Mouse (Mus musculus) urinary bladder, postnatal 4 days (tissue): ENCODE results near the gene Efcab6.

Experiments
- DNase-seq, 2 experiments: peaks; one replicate each; pipeline ENCODE4 v3.0.0; 2021 to 2022; ENCODE audit warnings: low spot score in 2 of 2

Efcab6 gene

DNA sequence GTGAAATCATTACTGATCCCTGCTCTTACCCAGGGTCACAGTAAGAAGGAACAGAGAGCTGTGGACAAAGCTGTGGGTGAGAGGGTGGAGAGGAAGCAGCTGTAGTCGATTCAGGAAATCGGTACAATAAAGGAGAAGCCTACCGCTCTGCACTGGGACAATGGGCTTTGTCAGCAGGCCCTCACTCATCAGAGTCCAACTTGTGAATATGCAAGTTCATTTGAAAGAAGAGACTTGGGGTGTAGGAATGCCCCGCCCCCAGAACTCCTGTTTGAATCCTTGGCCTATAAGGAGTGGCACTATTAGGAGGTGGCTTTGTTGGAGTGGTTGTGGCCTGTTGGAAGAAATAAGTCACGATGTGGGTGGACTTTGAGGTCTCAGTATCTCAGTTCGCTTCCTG is 86.3 kb downstream of the Efcab6 start:
- no peak for DNase-seq

DNA sequence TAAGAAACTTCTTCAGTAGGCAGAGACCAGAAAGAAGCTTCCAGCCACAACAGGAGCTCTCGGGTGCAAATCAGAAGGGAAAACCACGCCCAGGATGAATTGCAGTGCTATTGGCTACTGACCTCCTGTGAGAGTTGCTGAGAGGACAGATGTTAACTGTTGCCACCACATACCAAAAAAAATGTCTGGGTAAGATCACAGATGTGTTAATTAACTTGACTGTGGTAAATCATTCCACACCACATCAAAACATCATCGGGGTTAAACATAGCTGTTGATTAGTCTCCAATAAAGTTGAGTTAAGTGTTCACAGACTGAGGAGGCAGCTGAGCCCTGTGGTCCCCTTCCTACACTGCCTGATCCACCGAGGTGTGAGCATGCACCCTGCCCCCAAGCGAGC is 88.1 kb downstream of the Efcab6 start:
- no peak for DNase-seq

DNA sequence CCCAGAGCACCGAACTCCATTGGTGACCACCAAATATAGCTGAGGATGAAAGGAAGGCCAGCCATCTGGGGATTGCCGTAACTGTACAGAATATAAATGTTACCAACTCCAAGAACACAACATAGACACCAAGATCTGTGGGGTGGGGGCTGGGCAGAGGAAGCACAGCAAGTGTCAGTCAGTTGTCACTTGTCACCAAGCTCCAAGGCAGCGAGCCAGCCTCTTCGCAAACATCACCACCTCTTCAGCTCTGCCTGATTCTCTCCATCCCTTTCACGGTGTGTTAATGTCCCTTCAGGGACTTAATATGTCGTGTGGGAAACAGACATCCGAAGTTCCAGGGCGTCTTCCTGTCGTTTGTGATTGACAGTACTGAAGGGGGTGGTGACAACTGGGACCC is 93.0 kb downstream of the Efcab6 start:
- DNase-seq: no peak

DNA sequence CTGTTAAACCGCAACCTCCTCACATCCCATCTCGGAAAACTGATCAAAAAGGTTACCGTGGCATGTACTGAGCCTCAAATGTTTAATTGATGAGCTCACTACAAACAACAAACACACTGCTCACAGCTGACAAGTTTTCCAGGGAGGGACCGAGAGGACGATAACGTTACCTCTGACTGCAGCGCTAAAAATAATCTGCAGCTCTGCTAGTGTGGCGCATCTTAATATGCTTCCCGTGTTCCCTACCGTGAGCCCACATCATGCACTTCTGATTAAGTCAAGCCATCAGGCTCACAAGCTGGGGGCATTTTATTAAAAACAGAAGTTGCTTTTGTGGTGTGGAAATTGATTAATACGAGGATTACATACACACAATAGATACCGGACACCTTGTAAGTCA is 97.4 kb downstream of the Efcab6 start:
- DNase-seq: no peak

DNA sequence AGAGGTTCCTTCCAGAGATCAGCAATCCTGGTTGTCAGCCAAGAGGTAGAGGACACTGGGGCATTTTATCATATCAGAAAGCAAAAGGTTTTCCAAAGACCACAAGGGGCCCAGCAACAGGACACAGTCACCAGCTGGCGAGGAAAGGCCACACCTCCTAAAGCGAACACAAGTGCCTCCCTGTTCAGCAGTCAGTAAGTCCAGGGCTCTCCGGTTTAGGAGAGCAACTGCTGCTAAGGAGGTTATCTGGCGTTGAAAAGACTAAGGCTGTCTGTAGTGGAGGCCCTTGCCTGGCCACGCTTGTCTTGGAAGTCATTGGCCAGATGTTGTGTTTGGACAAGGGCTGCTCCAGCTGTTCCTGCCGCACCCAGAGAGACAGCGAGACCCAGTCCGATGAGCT is 100.1 kb downstream of the Efcab6 start:
- no peak for DNase-seq

DNA sequence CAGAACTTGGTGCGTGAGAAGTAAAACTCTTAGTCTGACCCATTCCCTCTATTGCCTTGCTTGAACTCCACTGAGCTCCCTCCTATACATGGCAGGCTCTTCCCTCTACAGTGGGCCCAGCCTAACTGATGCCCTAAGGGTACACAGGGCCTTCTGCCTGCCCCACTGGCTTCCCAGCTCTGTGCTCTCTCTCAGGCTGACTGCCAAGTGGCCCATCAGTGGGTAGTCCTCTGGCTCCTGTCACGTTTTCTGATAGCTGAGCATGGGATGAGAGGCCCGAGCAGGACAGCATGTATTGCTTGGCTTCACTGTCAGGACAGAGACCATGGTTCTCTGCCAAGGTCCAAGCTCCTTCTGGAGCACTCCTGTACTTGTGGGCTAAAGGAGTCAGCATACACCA is 106.8 kb downstream of the Efcab6 start:
- DNase-seq: no peak

DNA sequence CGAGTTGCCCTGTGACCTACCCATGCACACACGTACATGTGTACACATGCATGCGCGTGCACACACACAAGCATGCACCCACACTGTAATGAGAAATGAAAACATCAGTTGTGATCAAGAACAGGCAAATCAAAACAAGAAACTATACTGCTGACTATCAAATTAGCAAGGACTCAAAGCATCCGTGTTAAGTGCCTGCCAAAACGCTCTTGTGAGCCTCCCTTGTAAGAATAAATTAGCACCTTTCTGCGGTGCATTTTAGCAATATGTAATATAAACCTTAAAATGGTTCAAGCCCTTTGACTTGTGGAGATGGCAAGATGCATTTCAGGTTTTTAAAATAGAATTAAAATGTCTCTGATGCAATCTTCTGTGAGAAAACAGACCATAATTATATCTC is 108.2 kb downstream of the Efcab6 start:
- no peak for DNase-seq

DNA sequence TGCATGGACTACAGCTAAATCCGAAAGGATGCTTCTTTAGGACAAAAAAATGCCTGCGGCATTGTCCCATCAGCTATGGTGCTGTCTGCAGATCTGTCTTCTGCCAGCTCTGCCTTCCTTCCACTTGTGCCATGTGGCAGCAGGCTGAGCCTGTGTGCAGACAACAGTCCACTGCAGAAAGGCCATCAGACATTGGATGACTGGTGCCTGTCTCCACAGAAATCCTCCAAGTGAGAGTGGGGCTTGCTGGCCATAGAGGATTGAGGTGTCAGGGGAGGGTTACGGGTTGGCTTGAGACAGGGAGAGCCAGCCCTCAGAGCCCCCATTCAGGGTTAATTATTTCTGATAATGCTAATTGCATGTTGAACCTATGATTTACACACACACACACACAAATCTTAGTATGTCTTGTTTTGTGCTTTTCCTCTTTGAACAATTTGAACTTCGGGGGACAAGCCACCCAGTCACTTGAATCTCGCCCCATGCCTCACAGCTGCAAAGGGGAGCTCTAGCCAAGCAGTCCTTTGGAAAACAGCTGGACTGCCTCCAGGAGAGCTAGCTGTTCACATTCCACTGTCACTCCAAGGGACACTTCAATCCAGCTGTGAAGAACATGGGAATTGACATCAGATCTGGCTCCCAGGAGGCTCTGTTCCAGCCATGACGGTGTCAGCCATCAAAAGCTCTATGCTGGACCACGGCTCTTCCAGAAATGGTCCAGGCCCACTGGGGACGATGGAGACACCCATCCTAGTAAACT is 109.1 kb downstream of the Efcab6 start:
- no peak for DNase-seq

DNA sequence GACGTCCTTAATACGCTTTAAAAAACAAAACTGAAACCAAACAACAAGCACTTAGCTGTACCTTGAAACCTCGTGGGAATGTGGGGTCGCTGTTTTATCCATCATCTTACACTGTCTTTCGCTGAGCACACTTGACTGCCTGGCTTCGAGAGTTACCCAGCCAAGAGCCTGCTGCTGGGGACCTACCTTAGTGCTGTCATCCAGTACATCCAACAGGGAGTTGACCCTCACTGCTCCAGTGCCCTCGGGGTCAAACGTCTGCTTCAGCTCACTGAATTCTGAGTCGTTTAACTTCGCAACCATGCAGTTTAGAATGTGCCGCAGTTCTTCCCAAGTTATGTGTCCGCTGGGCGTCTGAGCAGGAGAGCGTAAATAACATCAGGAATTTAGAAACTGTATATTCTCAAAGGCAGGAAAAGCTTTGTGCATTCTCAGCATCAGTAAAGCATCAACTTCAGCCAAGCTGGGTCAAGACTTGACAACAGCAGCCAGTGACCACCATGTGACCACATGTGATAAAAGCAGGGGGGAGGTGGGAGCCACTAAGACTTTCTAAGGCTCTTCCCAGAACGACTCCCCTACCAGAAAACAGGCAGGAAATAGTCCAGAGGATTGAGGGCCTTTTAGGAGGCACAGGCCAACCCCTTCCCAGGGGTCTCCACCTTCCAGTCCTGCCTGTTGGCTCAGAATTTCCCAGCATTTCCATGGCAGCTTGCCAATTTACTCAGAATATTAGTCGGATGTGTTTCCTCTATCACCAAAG is 115.3 kb downstream of the Efcab6 start:
- DNase-seq: no peak

DNA sequence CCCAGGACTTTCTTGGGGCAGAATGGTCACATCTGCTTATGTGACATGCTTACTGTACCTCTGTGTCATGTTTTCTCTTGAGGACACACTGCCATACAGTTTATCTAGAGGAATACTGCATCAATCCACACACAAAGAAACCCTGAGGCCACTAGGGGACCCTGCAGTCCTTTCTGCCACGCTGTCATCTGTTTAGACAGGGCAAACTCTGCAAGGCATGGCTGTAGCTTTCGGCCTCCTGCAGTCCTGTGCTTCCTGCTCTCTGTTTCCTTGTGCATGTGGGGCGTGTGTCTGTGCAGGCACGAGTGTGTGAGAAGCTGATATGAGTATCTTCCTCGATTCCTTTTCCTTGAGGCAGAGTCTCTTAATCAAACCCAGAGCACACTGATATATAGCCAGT is 125.5 kb downstream of the Efcab6 start:
- no peak for DNase-seq

DNA sequence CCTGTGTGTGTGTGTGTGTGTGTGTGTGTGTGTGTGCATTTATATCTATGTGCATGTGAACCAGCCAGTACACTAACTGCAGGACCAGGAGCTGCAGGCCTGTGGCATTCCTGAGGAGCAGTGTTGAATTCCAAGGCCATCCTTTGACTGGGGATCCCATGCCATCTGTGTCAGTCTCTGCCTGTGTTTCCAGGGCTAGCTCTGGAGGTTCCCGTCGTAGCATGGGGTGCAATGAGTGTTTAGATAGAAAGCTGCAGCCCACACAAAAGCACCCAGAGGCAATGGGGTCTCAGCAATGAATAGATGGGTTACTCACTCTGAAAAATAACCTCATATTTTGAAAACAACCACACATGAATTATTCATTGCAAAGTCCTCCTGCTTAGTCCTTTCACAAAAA is 126.7 kb downstream of the Efcab6 start:
- peak in 1 of 2 experiments; percentile 56 for DNase-seq

DNA sequence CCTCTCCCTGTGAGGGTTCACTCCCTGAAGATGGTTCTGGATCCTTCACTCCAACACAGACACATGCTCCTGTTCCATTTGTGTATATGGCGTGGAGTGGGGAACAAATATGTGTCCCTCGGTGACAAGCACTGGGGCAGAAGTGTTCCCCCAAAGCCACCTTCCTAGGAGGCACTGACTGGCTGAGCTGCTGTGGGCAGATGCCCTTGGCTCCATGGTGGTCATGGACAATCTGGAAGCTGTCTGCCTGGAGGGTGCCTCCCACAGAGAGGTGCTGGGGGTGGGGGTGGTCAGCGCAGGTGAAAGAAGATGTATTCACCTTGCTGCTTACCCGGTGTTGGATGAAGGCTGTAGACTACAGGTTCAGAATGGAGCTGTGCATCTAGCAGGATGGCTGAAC is 128.7 kb downstream of the Efcab6 start:
- DNase-seq: peak in 1 of 2 experiments; percentile 56

DNA sequence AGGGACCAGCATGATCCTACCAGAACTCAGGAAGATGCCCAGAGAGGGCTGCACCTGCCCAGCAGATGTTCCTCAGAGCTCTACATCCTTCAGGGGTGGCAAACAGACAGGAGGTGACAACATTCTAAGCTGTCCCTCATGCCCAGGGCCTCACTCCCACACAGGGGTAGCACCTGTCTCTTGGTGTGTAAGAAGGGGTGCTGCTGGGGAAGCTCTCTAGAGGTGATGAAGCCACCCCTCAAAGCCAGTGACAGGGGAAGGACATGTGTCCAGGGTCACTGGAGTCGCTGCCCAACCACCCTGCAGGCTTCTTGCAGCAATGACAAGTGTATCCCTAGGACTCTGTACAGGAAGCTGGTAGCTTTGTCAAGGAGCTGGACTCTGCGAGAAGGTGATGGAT is 130.4 kb downstream of the Efcab6 start:
- DNase-seq: peak in 1 of 2 experiments; percentile 46

DNA sequence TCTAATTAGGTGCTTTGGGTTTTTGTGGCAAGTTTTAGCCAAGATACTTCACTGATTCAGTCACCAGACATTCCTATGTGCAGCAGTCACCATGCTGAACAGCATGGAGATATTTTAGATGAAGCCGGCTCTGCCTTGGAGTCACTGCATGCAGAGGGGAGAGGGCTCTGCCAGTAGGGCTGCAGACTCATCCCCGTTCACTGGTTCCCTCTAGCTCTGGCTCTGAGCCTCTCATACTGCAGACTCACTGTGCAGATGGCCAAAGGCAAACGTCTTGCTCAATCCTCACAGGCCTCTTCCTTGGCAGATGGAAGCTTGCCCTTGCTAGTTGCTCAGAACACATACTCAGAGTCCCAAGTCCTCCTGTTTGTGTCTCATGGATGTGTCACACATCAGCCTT is 139.8 kb downstream of the Efcab6 start:
- DNase-seq: no peak

DNA sequence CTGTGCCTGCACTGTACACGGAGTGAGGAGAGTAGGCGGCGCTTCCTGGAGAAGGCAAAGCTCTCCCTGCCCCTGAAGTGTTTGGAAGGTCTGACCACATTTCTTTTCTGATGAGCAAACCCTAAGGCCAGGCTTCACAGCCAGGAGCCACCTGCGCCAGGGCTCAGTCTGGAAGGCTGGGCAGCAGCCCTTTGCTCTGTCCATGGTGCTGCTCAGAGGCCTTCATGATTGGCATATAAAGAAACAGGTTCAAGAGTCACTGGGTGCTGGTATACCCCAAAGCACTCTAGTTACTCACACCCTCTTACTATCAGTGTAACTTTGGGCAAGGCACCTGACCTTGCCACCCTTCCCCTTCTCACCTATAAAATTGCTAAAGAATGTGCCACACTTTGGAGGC is 140.5 kb downstream of the Efcab6 start:
- DNase-seq: no peak

DNA sequence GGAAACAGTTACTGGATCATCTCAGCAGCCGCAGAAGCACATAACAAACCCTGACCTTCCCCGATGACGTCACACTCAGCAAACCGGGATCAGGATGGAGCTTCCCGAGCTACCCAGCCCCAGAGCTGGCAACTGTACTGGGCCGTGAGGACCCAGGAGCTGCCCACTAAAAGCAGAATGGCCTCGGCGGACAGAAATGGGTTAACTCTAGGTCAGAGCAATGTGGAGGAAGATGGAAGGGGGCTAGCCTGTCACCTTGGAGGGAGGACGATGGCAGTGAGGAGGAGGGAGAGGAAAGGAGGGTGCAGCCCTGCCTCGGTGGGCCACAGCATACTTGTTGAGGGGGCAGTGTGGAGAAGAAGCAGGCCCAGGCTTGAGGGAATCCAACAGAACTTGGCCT is 149.8 kb downstream of the Efcab6 start:
- DNase-seq: peak in 1 of 2 experiments; percentile 58

DNA sequence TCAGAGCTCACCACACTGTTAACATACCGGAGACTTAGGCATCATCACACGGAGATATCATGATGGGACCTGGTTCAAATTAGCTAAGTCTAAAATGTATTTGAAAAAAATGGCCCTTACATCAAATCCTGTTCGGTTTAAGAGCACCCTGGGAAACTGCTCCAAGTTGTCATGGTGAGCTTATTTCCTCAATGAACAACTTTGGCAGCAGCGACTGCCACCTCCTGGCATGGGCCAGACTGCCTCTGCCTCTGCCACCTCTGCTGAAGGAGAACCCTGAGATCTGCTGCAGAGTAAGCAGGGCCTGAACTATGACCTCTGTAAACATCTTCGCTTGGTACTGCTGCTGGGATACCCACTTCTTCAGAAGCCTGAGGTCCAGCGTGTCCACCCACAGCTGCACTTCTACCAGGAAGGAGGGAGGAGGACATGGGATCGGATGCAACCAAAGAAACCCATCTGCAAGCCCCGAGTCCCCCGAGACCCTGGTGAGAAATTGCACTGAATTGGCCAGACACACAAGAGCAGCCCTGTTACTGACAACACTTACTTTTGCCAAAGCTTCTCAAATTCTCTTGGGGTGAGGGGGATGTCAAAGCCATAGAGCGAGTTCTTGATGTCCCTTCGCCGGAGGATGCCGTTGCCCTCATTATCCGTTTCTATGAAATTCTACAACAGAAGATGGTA is 152.0 kb downstream of the Efcab6 start:
- peak in 1 of 2 experiments; percentile 42 for DNase-seq

DNA sequence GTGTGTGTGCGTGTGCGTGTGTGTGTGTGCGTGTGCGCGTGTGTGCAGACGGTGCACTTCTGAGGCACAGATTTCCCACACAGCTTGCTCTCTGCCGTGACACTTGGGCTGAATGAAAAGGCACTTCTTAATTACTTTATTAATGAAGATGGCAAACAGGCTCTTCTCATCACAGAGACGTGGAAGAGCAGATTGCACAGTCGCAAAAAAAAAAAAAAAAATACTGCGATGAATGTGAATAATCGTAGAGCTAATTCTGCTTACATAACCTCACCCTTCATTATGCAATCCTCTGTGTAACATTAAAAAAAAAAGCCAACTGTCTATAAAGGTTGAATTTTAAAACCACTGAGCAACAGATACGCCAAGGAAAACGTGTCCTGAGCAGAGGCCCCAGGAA is 158.7 kb downstream of the Efcab6 start:
- no peak for DNase-seq

DNA sequence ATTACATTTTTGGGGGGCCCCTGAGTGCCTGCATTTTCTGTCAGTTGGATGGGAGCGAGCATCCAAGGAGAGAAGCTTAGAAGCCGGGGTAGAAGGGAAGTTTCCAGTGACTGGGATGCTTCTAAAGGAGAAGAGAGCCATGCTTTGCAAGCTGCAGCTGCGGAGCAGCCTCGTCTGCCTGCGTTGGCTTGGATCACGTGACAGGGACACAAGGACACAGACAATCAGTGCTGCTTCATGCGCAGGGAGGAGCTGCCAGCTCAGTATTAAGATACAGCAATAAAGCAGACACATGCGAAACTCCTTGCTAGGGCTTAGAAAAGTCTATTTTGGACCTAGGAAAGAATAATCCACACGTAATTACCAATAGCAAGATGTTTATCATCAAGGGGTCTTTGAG is 167.9 kb downstream of the Efcab6 start:
- no peak for DNase-seq

DNA sequence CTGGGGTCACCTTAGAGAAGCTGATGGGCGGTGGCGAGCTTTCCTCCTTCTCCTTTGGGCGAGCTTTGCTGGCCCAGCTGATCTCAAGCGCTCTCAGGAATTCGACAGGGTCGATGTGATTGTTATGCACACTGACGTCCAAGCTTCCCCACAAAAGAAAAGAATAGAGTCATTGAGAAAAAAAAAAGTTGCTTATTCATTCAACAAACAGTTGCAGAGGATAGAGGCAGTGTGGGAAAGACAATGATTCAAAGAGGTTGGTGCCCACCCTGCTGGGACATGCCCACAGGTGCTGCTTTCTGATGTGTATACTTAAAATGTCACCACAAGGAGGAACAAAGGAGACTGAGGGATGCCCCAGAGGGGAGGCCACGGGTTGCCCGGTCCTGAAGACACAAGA is 169.2 kb downstream of the Efcab6 start:
- no peak for DNase-seq

DNA sequence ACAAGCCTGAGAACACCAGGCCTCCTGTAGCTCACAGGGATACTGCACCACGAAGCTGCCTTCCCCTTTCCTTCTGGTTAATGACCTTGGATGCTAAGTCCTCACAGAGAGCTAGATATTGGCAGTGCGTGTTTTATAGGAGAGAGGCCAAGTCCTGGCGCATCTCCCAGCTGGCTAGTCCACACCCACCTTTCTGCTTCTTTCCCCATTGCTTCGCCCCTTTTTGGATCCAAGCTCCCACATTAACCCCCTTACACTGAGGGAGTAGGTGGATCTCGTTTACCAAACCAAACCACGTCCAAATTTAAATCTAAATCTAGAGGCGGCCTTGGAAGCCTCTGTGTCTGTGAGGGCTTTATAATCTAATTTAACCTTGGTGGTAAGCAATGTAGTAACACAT is 170.9 kb downstream of the Efcab6 start:
- peak in 1 of 2 experiments; percentile 36 for DNase-seq

DNA sequence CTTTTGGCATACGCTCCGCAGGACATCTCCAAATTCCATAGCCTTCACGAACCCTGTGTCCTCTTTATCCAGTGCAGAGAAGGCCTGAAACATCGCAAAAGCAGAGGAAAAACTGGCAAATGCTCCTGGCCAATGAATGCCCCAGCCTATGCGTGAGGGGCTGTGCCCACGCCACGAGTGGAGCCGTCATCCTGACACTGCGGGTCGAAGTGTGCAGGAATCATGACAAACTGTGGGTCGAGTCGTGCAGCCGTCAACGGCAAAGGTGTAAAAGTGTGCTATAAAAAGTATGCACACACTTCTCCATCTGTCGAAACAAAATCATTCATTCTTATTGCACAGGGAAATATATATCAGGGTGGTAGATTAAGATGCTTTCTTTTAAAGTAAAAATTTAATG is 172.3 kb downstream of the Efcab6 start:
- no peak for DNase-seq

DNA sequence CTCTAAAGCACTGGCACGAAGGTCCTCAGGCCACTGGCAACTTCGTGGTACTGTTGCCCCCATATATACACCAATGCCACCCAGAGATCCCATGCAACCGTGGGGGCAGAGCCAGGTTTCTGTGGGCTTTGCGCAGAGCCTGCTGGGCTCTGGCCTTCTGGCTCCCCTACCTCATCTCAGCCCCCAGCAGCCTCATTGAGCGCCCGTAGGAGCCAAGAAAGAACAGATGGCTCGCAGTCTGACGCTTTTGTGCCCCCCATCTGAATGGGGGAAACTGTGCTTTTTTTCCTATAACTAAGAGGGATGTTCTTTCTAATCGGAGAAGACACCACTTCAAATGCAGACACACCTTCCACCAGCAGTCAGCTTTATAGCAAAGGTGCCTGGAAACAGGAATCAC is 180.9 kb downstream of the Efcab6 start:
- no peak for DNase-seq
